Mouse (Mus musculus) hindbrain, embryonic 13.5 days (tissue): ENCODE measurements around the gene Prkd1. TPM values are rescaled to one million over a fixed set of nuclear protein-coding genes. Genes with fewer than 3 reads are reported as not detected.
A peak's percentile ranks its signal among the peaks of the same experiment; 100 is the strongest.

ENCODE experiments used
- ATAC-seq: fragments of 200-750 bp; cut with Nextera tagmentation; 2 replicates; pipeline ENCODE4 v1.8.0; 2017; ENCODE audit warnings: moderate TSS enrichment; ENCODE audit not compliant: low FRiP score
- H3K27ac ChIP-seq: fragments of 300-500 bp; sonication (generic); 2 replicates; pipeline ENCODE4 v1.5.1; 2015; ENCODE audit warnings: inconsistent platforms, mild to moderate bottlenecking, moderate library complexity
- H3K27me3 ChIP-seq: fragments of 300-500 bp; sonication (generic); 2 replicates; pipeline ENCODE4 v1.6.1; 2015; ENCODE audit warnings: mild to moderate bottlenecking, inconsistent platforms
- H3K36me3 ChIP-seq: fragments of 300-500 bp; sonication (generic); 2 replicates; pipeline ENCODE4 v1.6.1; 2015; ENCODE audit warnings: mild to moderate bottlenecking, inconsistent platforms
- H3K4me1 ChIP-seq: fragments of 300-500 bp; sonication (generic); replicated peaks from 2 replicates; pipeline ENCODE4 v1.6.1; 2015; ENCODE audit warnings: inconsistent platforms
- H3K4me2 ChIP-seq: fragments of 300-500 bp; sonication (generic); 2 replicates; pipeline ENCODE4 v1.6.1; 2015; ENCODE audit warnings: inconsistent platforms, mild to moderate bottlenecking, moderate library complexity
- H3K4me3 ChIP-seq: fragments of 300-500 bp; sonication (generic); 2 replicates; pipeline ENCODE4 v1.5.1; 2015; ENCODE audit warnings: mild to moderate bottlenecking, inconsistent platforms
- H3K9ac ChIP-seq: fragments of 300-500 bp; sonication (generic); 2 replicates; pipeline ENCODE4 v1.6.1; 2015; ENCODE audit warnings: mild to moderate bottlenecking, inconsistent platforms
- H3K9me3 ChIP-seq: fragments of 300-500 bp; sonication (generic); 2 replicates; pipeline ENCODE4 v1.6.1; 2016; ENCODE audit warnings: inconsistent platforms
- WGBS: fragments of 180-500 bp; shearing (Covaris S2); methylation state at CpG from one replicate; pipeline ENCODE4 v1.1.7; 2015; 5-methylcytosine and 5-hydroxymethylcytosine counted together
- polyA plus RNA-seq: library from polyadenylated mRNA; unstranded; fragments of >200 nt; fragmentation: Nextera tagmentation; extraction: Ambion mirVana; gene quantifications from 2 replicates; pipeline ENCODE4 v1.2.1, GENCODE M21; 2015

Gene Prkd1
- polyA plus RNA-seq, 1 experiment from 2014 or later: 2.0 TPM

- Histone ChIP-seq H3K4me1 (no peaks in the 10 kb centered on the region), H3K4me2 (no peak overlapping the region), H3K36me3 (no peaks in the 10 kb centered on the region), H3K9ac (no peak overlapping the region), H3K9me3 (no peaks in the 10 kb centered on the region), H3K27ac (no peak overlapping the region), H3K4me3 (no peak overlapping the region), H3K27me3 (no peaks in the 10 kb centered on the region)
- 83% methylated on average over 1 of the region's 1 CpGs for WGBS
- no peak for ATAC-seq
Observed at GRCm38 (mm10) chr12:50599370-50599769, 49.5 kb downstream of the Prkd1 start.

- no peak overlapping the region for H3K9ac ChIP-seq
- no peak overlapping the region for H3K27ac ChIP-seq
- no peaks in the 10 kb centered on the region for H3K27me3 ChIP-seq
- no peak for ATAC-seq
- H3K4me3 ChIP-seq: no peak overlapping the region
- 79% methylated on average over 9 of the region's 9 CpGs for WGBS
- no peaks in the 10 kb centered on the region for H3K9me3 ChIP-seq
- no peaks in the 10 kb centered on the region for H3K36me3 ChIP-seq
- H3K4me2 ChIP-seq: no peak overlapping the region
- no peaks in the 10 kb centered on the region for H3K4me1 ChIP-seq
Observed at GRCm38 (mm10) chr12:50598053-50598988, 50.6 kb downstream of the Prkd1 start.

DNA sequence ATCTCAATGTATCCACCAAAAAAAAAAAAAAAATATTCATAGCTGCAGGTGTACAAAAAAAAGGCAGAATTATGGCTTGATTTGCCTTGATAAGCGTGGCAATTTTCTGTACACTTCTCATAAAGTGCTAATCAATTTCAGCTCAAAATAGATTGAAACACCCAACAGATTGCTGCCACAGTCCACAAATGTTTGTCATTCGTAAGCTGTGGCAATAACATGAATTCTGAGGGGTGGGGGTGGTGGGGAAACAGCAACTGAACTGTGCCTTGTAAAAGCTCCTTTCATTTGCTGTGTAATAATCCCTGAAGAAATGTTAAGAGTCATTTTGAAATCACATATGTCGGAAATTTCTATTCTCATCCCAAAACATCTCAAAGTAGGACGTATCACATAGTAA lies 51.4 kb downstream of the Prkd1 start:
- Histone ChIP-seq H3K27ac (no peak overlapping the region), H3K27me3 (no peaks in the 10 kb centered on the region), H3K4me1 (no peaks in the 10 kb centered on the region), H3K4me3 (no peak overlapping the region), H3K36me3 (no peaks in the 10 kb centered on the region), H3K4me2 (no peak overlapping the region), H3K9me3 (no peaks in the 10 kb centered on the region), H3K9ac (no peak overlapping the region)
- ATAC-seq: no peak
- WGBS: 90% methylated on average over 4 of the region's 4 CpGs

DNA sequence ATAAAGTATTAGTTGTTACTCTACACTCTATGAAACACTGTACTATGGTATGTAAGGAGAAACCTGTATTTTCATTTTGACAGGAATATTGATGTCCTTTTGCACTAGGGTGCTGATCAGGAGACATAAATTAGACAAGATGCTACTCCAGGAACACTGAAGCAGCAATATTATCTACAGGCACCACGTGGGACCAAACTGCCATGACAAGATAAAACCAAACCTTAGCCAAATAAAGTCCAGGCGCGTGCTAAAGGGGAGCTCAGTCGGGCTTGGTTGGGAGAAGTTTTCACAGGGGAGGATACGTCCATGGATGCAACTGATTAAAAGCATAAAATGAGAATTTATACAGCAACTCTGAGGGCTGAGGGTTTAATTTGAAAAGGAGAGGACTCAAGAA lies 53.1 kb downstream of the Prkd1 start:
- Histone ChIP-seq H3K27me3 (no peaks in the 10 kb centered on the region), H3K4me1 (no peaks in the 10 kb centered on the region), H3K27ac (no peak overlapping the region), H3K36me3 (no peaks in the 10 kb centered on the region), H3K9me3 (no peaks in the 10 kb centered on the region), H3K9ac (no peak overlapping the region), H3K4me3 (no peak overlapping the region), H3K4me2 (no peak overlapping the region)
- ATAC-seq: no peak
- 84% methylated on average over 5 of the region's 5 CpGs for WGBS

DNA sequence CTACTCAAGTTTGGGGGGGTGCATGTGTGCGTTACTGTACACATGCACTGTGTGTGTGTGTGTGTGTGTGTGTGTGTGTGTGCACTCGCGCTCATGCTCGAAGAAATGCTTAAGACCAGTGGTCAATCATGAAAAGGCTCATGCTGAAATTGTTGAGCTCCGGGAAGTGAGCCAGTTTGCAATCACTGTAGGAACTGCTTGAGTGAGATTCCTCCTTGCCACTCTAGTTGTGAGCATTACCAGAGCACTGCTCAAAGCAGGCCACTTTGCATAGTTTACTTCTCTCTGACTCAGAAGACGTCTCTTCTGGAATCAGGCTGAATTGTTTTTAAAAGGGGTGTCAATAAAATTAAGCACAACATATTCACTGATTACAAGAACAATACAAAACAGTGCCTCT lies 54.4 kb downstream of the Prkd1 start:
- H3K27ac ChIP-seq: no peak overlapping the region
- no peaks in the 10 kb centered on the region for H3K4me1 ChIP-seq
- no peak for ATAC-seq
- H3K9me3 ChIP-seq: no peaks in the 10 kb centered on the region
- WGBS: 82% methylated on average over 6 of the region's 6 CpGs
- no peaks in the 10 kb centered on the region for H3K27me3 ChIP-seq
- no peak overlapping the region for H3K4me2 ChIP-seq
- H3K36me3 ChIP-seq: no peaks in the 10 kb centered on the region
- H3K4me3 ChIP-seq: no peak overlapping the region
- H3K9ac ChIP-seq: no peak overlapping the region

GRCm38 (mm10) chr12:50593481-50593880 lies 55.4 kb downstream of the Prkd1 start:
- no peak overlapping the region for H3K9ac ChIP-seq
- no peak for ATAC-seq
- H3K9me3 ChIP-seq: no peaks in the 10 kb centered on the region
- H3K36me3 ChIP-seq: no peaks in the 10 kb centered on the region
- no peak overlapping the region for H3K4me3 ChIP-seq
- H3K4me2 ChIP-seq: no peak overlapping the region
- H3K27me3 ChIP-seq: no peaks in the 10 kb centered on the region
- H3K27ac ChIP-seq: no peak overlapping the region
- WGBS: 73% methylated on average over 2 of the region's 2 CpGs
- H3K4me1 ChIP-seq: no peaks in the 10 kb centered on the region

- Histone ChIP-seq H3K4me2 (no peak overlapping the region), H3K27ac (no peak overlapping the region), H3K4me3 (no peak overlapping the region), H3K4me1 (no peaks in the 10 kb centered on the region), H3K9me3 (no peaks in the 10 kb centered on the region), H3K9ac (no peak overlapping the region), H3K27me3 (no peaks in the 10 kb centered on the region), H3K36me3 (no peaks in the 10 kb centered on the region)
- 91% methylated on average over 6 of the region's 6 CpGs for WGBS
- ATAC-seq: no peak
Observed at GRCm38 (mm10) chr12:50588137-50588761, 60.6 kb downstream of the Prkd1 start.

DNA sequence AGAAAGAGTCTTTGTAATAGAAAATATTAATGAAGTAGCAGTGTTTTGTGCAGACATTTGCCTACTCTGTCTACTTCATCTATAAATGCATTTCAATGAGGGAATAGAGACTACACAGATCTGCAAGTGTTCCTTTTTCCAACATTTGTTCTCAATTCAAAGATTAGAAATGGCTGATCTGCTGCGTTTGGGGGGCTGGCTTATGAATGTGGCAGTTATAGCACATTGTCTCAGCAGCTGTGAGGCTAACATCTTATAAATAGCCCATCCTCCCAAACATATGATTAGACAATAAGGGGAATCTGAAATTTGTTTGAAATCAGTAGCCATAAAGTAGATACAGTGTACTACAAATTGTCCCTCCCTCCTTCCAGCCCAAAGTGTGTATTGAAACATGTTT lies 83.7 kb downstream of the Prkd1 start:
- no peak overlapping the region for H3K4me3 ChIP-seq
- no peaks in the 10 kb centered on the region for H3K36me3 ChIP-seq
- 69% methylated on average over 1 of the region's 1 CpGs for WGBS
- no peak for ATAC-seq
- H3K4me1 ChIP-seq: no peaks in the 10 kb centered on the region
- H3K4me2 ChIP-seq: no peak overlapping the region
- no peaks in the 10 kb centered on the region for H3K9me3 ChIP-seq
- H3K9ac ChIP-seq: no peak overlapping the region
- H3K27ac ChIP-seq: no peak overlapping the region
- H3K27me3 ChIP-seq: no peaks in the 10 kb centered on the region

DNA sequence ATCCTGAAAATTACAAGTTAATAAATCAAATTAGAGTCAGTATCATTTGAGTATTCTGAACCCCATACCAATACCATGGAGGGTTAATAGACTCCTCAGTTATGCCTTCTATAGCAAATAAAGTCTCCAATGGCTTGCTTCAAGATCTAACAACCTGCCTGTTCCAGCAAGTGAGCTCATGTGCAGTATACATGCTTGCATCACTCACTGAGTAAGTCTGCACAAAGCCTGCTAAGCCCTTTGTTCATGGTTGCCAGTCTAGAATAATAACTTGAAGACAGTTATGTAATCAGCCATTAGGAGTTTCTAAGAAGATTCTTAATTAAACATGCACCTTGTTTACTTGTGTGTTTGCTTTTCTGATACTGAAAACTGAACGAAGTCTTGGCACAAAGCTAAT lies 88.4 kb downstream of the Prkd1 start:
- H3K4me1 ChIP-seq: no peaks in the 10 kb centered on the region
- H3K9ac ChIP-seq: no peak overlapping the region
- no peak overlapping the region for H3K4me3 ChIP-seq
- no peak overlapping the region for H3K27ac ChIP-seq
- ATAC-seq: no peak
- no peak overlapping the region for H3K4me2 ChIP-seq
- WGBS: 77% methylated on average over 1 of the region's 1 CpGs
- no peaks in the 10 kb centered on the region for H3K9me3 ChIP-seq
- H3K27me3 ChIP-seq: no peaks in the 10 kb centered on the region
- no peaks in the 10 kb centered on the region for H3K36me3 ChIP-seq

DNA sequence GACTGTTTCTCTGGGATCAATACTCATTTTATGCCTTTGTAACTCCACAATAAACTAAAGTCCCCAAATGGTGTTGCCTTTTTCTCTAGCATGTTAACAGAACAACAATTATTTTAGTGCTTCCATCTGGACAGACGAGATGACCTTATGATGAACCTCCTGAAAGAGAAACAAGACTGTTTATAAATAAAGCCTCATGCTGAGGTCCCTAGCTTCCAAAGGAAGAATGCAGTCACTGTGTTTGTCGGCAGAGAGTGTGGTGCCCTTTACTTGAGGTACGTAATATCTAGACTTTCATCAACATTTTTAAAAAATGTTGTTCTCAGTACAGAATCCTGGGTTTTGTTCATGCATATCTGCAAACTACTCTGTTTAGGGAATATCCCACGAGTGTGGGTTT lies 90.7 kb downstream of the Prkd1 start:
- WGBS: 46% methylated on average over 4 of the region's 4 CpGs
- H3K27ac ChIP-seq: no peak overlapping the region
- no peak overlapping the region for H3K9ac ChIP-seq
- no peak for ATAC-seq
- H3K4me1 ChIP-seq: no peaks in the 10 kb centered on the region
- H3K36me3 ChIP-seq: no peaks in the 10 kb centered on the region
- no peak overlapping the region for H3K4me3 ChIP-seq
- H3K27me3 ChIP-seq: no peaks in the 10 kb centered on the region
- no peaks in the 10 kb centered on the region for H3K9me3 ChIP-seq
- no peak overlapping the region for H3K4me2 ChIP-seq

- 0 out of 2 replicates have a peak, but pooled peaks cover 2% of the 10 kb centered on the region for H3K4me1 ChIP-seq
- 67% methylated on average over 3 of the region's 3 CpGs for WGBS
- no peak overlapping the region for H3K27ac ChIP-seq
- H3K4me2 ChIP-seq: no peak overlapping the region
- peak; percentile 49; the same call in 1 of the 2 replicates for ATAC-seq
- H3K9ac ChIP-seq: no peak overlapping the region
- no peak overlapping the region for H3K4me3 ChIP-seq
- no peaks in the 10 kb centered on the region for H3K27me3 ChIP-seq
- H3K9me3 ChIP-seq: no peaks in the 10 kb centered on the region
- H3K36me3 ChIP-seq: no peaks in the 10 kb centered on the region
Observed at GRCm38 (mm10) chr12:50554214-50554613, 94.7 kb downstream of the Prkd1 start.

- 0 out of 2 replicates have a peak, but pooled peaks have one; percentile 33 for ATAC-seq
- no peak overlapping the region for H3K4me3 ChIP-seq
- 78% methylated on average over 8 of the region's 8 CpGs for WGBS
Observed at GRCm38 (mm10) chr12:50549860-50550555, 98.9 kb downstream of the Prkd1 start.

More at GRCm38 (mm10) chr12:50549860-50550555, 98.9 kb downstream of the Prkd1 start:
- H3K9me3 ChIP-seq: no peaks in the 10 kb centered on the region
- peaks cover 10% of the 10 kb centered on the region for H3K4me1 ChIP-seq
- no peak overlapping the region for H3K9ac ChIP-seq
- no peaks in the 10 kb centered on the region for H3K27me3 ChIP-seq
- no peaks in the 10 kb centered on the region for H3K36me3 ChIP-seq
- H3K4me2 ChIP-seq: no peak overlapping the region
- no peak overlapping the region; the same call in 1 of the 2 replicates for H3K27ac ChIP-seq
